Mouse (Mus musculus): ENCODE data around the gene Ubxn11. TPM values are rescaled to one million over a fixed set of nuclear protein-coding genes. Genes with fewer than 3 reads are reported as not detected.

Gene Ubxn11
- 1 to 10 TPM; 1.5 to 3.5 (median 2.5) TPM for total RNA-seq (2022)

DNA sequence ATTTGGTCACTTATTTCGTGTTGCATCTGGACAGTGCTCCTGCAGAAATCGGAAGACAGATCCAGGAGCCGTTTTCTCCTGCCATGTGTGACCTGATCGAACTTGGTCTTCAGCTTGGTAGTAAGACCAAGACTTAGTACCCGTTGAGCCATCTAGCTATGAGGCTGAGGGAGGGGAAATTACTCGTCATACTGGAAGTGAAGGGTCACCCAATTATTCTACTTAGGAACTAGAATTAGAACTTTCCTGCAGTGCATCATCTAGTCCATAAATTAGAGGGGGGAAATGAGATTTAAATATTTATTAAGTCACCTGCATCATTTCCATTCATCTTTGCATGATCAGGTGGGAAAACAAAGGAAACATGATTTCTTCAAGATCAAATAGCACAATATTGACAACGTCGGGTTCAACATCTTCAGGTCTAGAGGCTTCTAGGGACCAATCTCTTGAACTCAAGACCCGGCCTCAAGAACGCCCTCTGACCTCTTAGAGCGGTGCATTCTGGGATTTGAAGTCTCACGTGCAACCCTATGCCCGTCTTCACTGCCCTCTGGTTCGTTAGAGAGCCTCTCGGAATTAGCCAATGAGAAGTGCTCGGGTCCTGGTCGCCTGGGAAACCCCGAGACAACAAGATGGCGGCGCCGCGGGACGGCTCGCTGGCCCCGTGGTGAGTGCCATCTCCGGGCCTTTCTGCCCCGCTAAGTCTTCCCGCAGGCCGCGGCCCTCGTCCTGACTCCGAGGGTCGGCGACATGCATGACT is at the start of gene Ubxn11:
Gene Ubxn11, plus strand, starts transcription at position 592 of the 763 bp plus-strand sequence.
- DNase-seq (ENCODE audit: low spot score): peak; percentile 84

DNA sequence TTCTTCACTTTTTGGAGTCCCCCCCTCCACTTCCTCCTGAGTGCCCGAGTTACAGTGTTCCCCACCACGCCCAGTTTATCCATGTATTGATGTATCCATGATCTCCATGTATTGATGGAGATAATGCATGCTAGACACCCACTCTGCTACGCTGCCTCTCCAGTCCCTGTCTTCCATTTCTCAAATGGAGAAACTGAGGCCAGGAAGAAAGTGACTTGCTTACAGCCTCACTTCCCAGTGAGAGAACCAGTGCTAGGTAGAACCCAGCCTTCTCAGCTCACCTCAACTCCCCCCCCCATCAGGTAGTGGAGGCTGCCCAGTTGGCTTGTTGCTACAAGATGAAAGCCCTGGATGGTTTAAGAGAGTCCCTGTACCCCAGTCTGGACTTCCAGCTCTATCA is 48.8 kb upstream of the Ubxn11 start, which contains the start of gene Zfp683:
Gene Zfp683, plus strand, starts transcription at position 301 of the 400 bp plus-strand sequence.
- DNase-seq (ENCODE audit: low spot score): no peak

GRCm38 (mm10) chr4:134058166-134058715 is 44.1 kb upstream of the Ubxn11 start:
- no peak for DNase-seq (ENCODE audit: low spot score)

DNA sequence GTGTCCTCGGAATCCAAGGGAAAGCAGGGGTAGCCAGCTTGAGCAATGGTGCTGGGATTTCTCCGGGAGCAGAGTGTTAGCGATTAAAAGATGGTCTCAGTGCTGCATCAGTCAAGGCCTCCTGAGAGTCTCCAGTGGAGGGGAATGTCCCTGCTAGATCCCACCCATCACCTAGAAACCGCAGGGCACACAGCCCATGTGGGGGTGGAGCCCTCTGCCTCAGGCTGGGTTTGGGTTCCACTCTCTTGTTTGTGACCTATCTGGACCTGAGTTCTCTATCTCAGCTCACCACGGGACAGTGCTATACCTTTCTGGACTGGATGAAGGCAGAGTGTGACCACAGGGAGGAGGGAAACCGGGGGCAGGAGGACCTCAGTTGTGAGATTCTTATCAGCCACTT is 43.5 kb upstream of the Ubxn11 start:
- no peak for DNase-seq (ENCODE audit: low spot score)

DNA sequence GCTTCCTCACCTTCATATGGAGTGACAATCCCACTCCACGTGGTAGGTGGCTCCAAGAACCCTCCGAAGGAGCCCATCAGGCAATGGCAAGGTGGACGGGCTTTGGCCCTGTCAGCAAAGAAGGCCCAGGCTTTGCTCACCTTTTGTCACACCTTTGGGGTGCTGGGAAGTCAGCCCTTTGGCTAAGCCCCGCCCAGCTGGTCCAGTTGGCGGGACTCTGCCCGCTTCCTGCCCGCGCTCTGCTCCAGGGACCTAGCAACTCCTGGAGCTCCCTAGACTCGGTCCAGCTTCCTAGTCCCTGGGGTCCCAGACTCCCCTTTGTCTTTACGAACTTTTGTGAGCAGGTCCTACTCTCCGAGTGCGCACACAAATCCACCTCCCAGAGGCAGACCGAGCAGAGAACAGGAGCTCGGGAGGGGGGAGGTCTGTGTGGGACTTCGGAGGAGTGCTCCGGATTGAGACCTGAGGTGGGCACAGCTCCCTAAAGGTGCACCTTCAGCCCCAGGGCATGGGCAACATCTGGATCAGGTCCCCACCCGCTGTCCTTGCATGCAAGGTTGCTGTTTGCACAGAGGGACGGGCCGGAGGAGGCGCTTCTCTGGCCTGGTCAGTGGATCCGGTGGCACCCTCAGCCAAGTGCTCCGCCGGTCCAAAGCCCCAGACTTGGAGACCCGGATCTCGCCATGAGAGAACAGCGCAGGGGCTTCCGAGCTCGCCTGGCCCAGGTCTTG is 42.1 kb upstream of the Ubxn11 start, which contains the start of gene Crybg2:
Gene Crybg2, plus strand, starts transcription at position 681 of the 731 bp plus-strand sequence.
- no peak for DNase-seq (ENCODE audit: low spot score)

DNA sequence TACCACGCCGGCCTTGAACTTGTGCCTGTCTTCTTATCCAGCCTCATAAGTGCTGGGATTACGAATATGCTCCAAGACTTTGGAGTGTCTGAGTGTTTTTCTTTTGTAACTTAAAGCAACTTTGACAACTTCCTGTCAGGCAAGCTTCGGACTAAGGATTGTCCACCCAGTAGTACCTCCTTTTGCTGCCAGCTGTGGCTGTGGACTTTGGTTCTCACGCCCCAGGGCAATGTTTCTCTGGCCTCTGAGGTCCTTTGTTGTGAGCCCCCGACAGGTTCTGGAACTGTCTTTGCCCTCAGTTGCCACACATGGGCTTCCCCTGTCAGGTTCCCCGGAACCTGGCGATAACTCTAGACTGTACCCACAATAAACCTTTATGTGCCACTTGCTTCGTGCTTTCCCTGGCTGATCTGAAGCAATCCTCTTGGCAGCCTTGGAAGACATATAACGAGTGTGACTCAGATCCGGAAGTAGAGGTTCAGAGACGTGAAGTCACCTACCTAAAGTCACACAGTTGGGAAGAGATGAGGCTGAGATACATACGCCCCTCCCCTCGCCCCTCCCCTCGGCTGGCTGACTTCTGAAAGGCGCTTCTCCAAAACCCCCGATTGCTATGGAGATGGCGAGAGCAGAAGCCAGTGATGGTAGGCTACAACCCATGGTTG is 41.1 kb upstream of the Ubxn11 start:
- DNase-seq (ENCODE audit: low spot score): no peak

DNA sequence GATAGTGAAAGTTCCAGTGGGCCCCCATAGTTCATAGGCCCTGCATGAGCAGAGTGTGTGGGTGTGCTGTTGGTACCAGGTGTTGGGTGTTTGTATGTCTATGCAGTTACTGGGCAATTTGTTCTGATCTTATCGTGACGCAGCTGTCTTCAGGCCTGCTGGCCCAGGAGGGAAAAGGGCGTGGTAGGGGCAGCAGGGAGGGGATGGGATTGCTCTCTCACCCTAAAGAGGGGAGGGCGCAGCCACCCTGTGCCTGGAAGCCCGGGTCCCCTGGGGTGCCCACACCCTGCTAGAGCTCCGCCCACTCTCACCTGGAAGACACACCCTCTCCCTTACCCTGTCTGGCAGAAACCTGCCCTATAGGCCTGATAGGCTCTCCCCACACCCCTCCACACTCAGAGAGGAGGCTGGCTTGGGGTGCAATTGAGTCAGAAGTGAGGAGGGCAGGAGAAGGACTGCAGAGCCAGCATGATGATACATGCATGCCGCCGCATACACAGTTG is 40.4 kb upstream of the Ubxn11 start:
- no peak for DNase-seq (ENCODE audit: low spot score)

- DNase-seq (ENCODE audit: low spot score): no peak
Measured at GRCm38 (mm10) chr4:134062561-134062960, 39.8 kb upstream of the Ubxn11 start.

GRCm38 (mm10) chr4:134065431-134066004 is 36.9 kb upstream of the Ubxn11 start:
- no peak for DNase-seq (ENCODE audit: low spot score)

- no peak for DNase-seq (ENCODE audit: low spot score)
Measured at GRCm38 (mm10) chr4:134067383-134067782, 35.0 kb upstream of the Ubxn11 start.

DNA sequence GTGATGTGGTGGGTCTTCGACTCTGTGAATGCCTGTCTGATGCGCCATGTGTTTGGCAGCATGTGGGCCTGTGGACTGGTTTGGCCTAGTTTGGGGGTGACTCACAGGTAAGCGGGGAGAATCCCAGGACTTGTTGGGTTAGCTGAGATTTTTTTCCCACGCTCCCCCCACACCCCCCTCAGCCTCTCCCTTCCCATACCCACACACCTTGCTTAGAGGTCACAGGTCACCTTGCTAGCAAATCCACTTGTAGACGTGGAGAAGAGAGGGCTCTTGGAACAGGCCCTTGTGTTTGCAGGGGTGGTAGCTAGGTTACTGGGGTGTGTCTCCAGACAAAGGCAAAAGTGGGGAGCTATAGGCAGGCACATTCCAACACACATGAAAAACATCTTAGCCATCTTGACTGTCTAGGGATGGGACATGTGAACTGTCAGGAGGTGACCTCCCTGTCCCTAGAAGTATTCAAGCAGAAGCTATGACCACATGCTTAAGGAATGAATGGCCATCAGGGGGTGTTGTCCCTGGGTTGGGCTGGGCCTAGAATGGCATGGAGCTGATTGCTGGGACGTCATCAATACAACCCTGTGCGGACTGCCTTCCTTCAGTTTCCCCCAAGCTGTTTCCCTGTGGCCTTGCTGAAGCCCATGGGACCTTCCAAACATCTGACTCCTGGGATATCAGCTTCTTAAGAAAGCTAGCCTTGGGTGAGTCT is 34.4 kb upstream of the Ubxn11 start:
- DNase-seq (ENCODE audit: low spot score): no peak

DNA sequence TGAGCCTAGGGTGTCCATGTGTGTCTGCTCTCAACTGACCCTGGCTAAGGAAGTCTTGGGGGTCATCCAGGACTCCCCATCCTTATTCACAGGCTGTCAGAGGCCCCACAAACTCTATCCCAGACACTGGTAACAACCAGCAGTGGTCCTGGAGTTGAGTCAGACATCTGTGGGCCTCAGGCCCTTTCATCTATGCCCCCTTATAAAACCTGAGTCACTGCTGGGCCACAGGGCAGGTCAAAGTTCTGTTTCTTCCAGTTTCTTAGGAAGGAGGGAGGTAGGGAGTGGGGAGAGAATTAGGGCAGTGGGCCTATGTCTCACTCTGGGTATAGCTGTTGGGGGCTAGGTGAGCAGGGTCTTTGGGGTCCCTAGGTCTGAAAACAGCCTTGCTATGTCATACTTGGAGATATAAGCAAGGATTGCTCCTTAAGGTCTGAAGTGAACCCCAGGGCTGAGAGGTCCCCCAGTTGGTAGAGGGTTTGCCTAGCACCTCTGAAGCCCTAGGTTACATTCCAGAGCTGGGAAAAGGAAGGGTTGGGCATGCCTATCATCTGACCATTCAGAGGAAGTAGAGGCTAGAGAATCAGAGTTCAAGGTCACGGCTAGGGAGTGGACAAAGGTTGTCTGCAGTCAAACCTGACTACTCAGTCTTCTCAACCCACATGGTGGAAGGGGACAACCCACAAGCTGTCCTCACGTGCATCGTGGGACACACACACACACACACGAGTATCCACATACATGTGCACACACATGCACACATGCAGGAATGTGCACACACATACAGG is 33.4 kb upstream of the Ubxn11 start:
- DNase-seq (ENCODE audit: low spot score): no peak

DNA sequence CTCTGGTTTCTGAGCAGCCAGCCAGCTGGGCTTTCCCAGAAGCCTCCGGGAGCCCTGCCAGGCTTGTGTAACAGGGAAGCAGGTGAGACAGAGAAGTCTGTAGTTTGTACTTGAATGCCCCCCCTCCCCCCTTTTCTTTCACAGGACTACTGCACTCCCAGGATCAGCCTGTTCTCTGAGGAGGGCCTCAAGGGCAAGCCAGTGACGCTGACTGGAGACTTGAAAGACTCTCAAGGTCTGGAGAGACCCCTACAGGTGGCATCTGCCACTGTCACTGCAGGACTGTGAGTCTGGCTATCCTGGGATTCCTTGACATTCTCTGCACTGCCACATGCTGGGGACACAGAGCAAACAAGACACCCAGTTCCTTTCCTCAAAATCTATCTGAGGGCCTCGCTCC is 23.7 kb upstream of the Ubxn11 start:
- DNase-seq (ENCODE audit: low spot score): no peak

DNA sequence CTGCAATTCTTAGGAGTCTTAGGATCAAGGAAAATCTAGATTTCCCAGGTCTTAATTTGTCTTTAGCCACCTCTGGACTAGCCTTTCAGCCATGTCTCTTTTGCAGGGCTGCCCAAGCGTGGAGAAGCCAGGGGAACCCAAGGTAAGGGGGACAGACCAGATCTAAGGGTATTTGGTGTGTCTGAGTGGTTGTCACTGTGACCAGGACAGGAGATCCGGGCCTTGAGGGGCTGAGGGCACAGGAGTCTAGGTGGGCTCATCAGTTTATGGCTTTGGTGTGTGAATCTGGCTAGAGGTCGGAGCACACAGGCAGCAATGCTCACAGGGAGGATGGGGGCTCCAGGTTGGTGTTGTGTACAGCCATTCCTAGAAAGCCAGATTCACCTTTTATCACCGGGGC is 21.7 kb upstream of the Ubxn11 start:
- no peak for DNase-seq (ENCODE audit: low spot score)

DNA sequence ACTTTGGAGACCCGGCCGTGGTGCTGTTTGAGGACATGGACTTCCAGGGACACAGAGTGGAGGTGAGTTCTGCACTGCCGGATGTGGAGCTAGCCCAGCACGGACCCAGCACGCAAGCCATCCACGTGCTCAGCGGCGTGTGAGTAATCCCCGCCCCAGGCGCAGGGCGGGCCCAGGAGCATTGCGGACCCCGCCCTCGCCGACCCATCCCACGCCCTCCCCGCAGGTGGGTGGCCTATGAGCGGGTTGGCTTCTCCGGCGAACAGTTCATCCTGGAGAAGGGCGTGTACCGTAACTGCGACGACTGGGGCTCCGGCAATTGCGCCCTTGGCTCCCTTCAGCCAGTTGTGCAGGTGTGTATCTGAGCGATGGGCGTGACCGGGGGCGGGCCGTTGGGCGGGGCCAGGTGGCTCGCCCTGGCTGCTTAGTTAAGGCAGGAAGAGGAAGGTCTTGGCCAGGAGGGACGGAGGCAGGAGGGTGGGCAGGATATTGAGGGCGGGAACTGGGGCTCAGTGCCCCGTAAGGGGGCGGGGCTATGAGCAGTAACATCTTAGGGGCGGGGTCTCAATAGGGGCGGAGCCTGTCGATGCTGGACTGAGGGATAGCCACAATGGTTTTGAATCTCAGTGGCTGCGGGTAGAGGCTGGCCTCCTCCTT is 20.5 kb upstream of the Ubxn11 start:
- no peak for DNase-seq (ENCODE audit: low spot score)

DNA sequence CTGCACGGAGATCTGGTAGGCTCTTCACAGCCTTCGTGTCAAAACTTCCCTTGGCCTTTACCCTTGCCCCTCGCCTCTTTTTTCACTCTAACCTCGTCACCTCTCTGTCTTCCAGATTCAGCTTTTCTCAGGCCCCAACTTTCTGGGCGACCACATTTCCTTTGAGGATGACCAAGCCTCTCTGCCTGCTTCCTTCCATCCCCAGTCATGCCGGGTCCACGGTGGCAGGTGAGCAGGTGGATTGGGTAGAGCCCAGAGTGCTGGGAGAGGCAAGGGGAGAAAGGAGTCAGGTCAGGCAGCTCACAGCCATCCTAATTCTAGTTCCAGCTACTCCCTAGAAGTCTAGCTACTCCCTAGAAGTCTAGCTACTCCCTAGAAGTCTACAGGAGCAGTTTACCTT is 19.9 kb upstream of the Ubxn11 start:
- DNase-seq (ENCODE audit: low spot score): no peak

GRCm38 (mm10) chr4:134084999-134085398 is 17.4 kb upstream of the Ubxn11 start:
- no peak for DNase-seq (ENCODE audit: low spot score)

GRCm38 (mm10) chr4:134087412-134087811 is 15.0 kb upstream of the Ubxn11 start:
- DNase-seq (ENCODE audit: low spot score): no peak

DNA sequence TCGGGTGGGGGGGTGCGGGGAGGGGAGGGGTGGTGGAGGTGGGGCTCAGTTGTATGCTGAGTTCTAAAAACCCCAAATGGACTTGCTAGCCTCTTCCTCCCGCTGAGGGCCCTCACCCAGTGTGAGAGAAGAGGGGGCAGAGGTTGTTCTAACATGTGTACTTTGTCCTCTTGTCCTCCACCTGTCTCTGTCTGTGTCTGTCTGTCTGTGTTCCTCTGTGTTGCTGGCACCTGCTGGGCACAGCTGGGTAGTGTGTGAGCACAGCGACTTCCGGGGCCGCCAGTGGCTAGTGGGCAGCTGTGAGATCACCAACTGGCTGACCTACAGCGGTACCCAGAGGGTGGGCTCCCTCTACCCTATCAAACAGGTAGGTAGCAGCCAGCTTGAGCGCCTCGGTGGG is 13.3 kb upstream of the Ubxn11 start:
- DNase-seq (ENCODE audit: low spot score): no peak

All from heart, adult 8-10 months (tissue).